Mouse (Mus musculus): Measurements from ENCODE around the gene Eml2. TPM values are rescaled to one million over a fixed set of nuclear protein-coding genes. Genes with fewer than 3 reads are reported as not detected.

The Eml2 gene
- polyA plus RNA-seq, 1 experiment from 2014 or later = 17.9 TPM

DNA sequence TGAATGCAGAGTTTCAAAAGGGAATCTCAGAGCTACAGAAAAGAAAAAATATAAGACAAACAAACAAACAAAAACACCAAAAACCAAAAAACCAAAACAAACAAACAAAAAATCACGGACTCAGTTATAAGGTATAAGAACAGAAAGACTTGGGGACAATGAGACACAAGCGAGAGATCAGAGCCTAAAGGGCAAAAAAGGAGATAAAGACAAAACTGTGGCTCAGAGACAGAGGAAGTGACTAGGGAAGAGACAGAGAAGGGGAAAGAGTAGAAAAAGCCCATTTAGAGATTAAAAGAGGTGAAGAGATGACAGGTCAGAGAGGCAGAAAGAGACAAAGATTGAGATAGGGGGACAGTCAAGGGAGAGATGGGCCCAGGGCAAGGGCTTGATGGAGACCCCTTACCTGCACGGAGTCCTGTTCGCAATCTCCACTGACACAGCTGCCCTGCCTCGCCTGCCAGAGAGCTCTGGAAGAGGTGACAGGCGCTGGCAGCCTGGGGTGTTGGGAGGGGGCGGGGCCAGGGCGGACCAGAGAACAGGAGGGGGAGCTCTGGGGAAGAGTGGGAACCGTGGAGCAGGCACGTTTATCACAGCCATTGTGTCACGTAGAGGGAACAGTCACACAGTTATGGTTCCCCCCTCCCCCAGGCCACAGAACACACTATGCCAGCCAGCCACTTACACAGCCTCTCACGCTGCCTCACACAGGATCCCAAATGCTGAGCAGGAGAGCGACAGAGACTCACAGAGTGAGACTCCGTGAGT is 10.4 kb upstream of the Eml2 start, which contains the start of gene Gipr:
Gipr (minus strand) TSS at position 472 of the 768 bp plus-strand sequence.
- peak; percentile 60 for DNase-seq (ENCODE audit: low spot score)
- Histone ChIP-seq H3K4me1 (ENCODE audit: insufficient read depth, low read depth, low read length) (peaks cover 9% of the 10 kb centered on the region; the same call in 1 of the 2 replicates), H3K27me3 (replicated peaks; ENCODE audit: insufficient read depth, low read length) (no peaks in the 10 kb centered on the region; the same call in 1 of the 2 replicates), H3K9ac (replicated peaks; ENCODE audit: low read depth) (no peak within 1 kb of the TSS), H3K27ac (ENCODE audit: low read length) (no peak within 1 kb of the TSS; the same call in none of the 2 replicates), H3K4me3 (ENCODE audit: low read depth, low read length) (0 out of 2 replicates have a peak within 1 kb of the TSS, but pooled peaks have one; percentile 5), H3K36me3 (ENCODE audit: insufficient read depth, low read length) (no peaks in the 10 kb centered on the region), H3K9me3 (ENCODE audit: low read length) (no peaks in the 10 kb centered on the region), H3K4me2 (replicated peaks; ENCODE audit: low read depth, low read length) (peak within 1 kb of the TSS; percentile 35)
- peak; percentile 53 for ATAC-seq
- TF ChIP-seq CTCF (IDR thresholded peaks at IDR 0.05) = no peak
- no peak for TF ChIP-seq EP300 (IDR thresholded peaks at IDR 0.05)
- WGBS = 9% methylated on average over 12 of the region's 14 CpGs

DNA sequence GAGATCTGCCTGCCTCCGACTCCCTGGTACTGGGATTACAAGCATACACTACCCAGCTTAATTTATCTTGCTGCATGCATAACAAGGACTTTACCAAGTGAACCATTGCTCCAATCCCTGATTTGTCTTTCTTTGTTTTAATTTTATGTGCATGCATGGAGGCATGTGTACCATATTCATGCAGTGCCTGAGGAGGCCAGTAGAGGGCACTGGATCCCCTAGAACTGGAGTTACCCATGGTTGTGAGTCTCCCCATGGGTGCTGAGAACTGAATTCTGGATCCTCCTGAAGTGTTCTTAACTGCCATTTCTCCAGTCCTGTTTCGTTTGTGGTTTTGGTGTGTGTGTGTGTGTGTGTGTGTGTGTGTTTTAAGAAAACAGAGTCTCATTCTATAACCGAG is 9.2 kb upstream of the Eml2 start:
- Histone ChIP-seq H3K4me2 (replicated peaks; ENCODE audit: low read depth, low read length) (no peak overlapping the region), H3K27me3 (replicated peaks; ENCODE audit: insufficient read depth, low read length) (no peaks in the 10 kb centered on the region; the same call in 1 of the 2 replicates), H3K9me3 (ENCODE audit: low read length) (no peaks in the 10 kb centered on the region), H3K27ac (ENCODE audit: low read length) (no peak overlapping the region), H3K4me3 (ENCODE audit: low read depth, low read length) (no peak overlapping the region), H3K9ac (replicated peaks; ENCODE audit: low read depth) (no peak overlapping the region), H3K4me1 (ENCODE audit: insufficient read depth, low read depth, low read length) (peaks cover 13% of the 10 kb centered on the region; the same call in 1 of the 2 replicates), H3K36me3 (ENCODE audit: insufficient read depth, low read length) (no peaks in the 10 kb centered on the region)
- TF ChIP-seq EP300 (IDR thresholded peaks at IDR 0.05) = no peak
- TF ChIP-seq CTCF (IDR thresholded peaks at IDR 0.05) = no peak; the same call in 1 of the 2 replicates
- ATAC-seq = no peak
- 77% methylated on average over 3 of the region's 3 CpGs for WGBS
- no peak for DNase-seq (ENCODE audit: low spot score)

DNA sequence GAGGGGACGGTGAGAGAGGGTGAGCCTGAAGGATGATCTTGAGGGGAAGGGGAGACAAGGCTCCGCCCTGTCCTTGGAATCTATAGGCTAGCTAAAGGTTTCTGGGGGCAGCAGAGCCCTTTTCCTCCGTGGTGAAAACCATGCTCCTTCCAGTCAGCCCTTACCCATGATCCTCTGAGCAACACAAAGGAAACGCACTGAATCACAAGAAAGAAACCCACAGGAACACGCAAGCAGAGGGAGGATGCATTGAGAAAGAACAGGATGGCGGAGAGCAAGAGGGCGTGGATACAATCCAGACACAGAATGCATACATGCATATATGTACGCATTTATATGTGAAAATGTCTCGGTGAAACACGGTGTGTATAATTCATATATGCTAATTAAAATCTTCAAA is 6.7 kb upstream of the Eml2 start:
- H3K36me3 ChIP-seq (ENCODE audit: insufficient read depth, low read length) = no peaks in the 10 kb centered on the region
- no peaks in the 10 kb centered on the region; the same call in 1 of the 2 replicates for H3K27me3 ChIP-seq (replicated peaks; ENCODE audit: insufficient read depth, low read length)
- H3K4me1 ChIP-seq (ENCODE audit: insufficient read depth, low read depth, low read length) = peaks cover 16% of the 10 kb centered on the region; the same call in 1 of the 2 replicates
- DNase-seq (ENCODE audit: low spot score) (no peak), ATAC-seq (no peak)
- no peak overlapping the region for H3K27ac ChIP-seq (ENCODE audit: low read length)
- H3K9me3 ChIP-seq (ENCODE audit: low read length) = no peaks in the 10 kb centered on the region
- H3K4me3 ChIP-seq (ENCODE audit: low read depth, low read length) = no peak overlapping the region
- no peak overlapping the region for H3K4me2 ChIP-seq (replicated peaks; ENCODE audit: low read depth, low read length)
- WGBS = 51% methylated on average over 10 of the region's 10 CpGs
- no peak overlapping the region for H3K9ac ChIP-seq (replicated peaks; ENCODE audit: low read depth)
- no peak for TF ChIP-seq EP300 (IDR thresholded peaks at IDR 0.05)
- TF ChIP-seq CTCF (IDR thresholded peaks at IDR 0.05) = no peak

DNA sequence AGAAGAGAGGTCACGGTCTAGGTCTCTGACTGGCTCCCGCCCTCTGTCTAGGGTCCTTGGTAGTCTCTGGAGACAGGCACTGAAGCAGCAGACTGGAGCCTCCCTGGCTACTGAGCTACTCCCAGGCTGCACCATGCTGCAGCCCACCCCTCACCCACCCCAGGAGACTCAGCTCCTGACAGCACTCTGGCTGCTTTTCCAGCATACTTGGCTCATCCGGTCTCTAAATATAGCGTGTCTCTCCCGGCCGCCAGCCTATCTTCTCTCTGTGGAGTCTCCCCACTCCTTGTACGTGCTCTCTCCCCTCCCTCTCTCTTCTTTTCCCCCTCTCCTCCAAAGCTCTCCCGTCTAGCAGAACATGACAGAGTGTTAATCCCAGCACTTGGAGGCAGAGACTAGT is 6.1 kb upstream of the Eml2 start:
- Histone ChIP-seq H3K27ac (ENCODE audit: low read length) (no peak overlapping the region), H3K4me1 (ENCODE audit: insufficient read depth, low read depth, low read length) (peaks cover 16% of the 10 kb centered on the region; the same call in 1 of the 2 replicates), H3K36me3 (ENCODE audit: insufficient read depth, low read length) (no peaks in the 10 kb centered on the region), H3K4me2 (replicated peaks; ENCODE audit: low read depth, low read length) (no peak overlapping the region), H3K9me3 (ENCODE audit: low read length) (no peaks in the 10 kb centered on the region), H3K4me3 (ENCODE audit: low read depth, low read length) (no peak overlapping the region), H3K27me3 (replicated peaks; ENCODE audit: insufficient read depth, low read length) (no peaks in the 10 kb centered on the region; the same call in 1 of the 2 replicates), H3K9ac (replicated peaks; ENCODE audit: low read depth) (no peak overlapping the region)
- TF ChIP-seq EP300 (IDR thresholded peaks at IDR 0.05) = no peak
- TF ChIP-seq CTCF (IDR thresholded peaks at IDR 0.05) = no peak
- DNase-seq (ENCODE audit: low spot score) = peak; percentile 47
- ATAC-seq = peak; percentile 42
- 37% methylated on average over 6 of the region's 8 CpGs for WGBS

DNA sequence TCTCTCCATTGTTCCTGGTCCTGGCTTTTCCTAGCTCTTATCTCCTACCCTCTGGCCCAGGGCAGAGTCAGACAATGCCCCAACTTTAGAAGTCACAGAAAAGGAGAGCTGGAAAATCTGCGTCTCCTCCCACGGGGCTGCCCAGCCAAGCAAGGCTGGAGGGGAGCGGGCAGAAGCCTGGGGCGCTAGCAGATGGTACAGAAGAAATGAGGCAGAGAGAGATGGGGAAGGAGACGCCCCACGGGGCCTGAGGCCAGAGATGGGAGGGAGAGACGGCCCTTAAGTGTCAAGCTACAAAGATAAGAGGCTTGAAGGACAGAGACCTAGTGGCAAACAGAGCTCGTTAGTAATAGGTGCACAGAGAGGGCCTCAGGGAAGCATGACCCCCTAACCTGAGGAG is 4.4 kb upstream of the Eml2 start:
- 42% methylated on average over 8 of the region's 8 CpGs for WGBS

DNA sequence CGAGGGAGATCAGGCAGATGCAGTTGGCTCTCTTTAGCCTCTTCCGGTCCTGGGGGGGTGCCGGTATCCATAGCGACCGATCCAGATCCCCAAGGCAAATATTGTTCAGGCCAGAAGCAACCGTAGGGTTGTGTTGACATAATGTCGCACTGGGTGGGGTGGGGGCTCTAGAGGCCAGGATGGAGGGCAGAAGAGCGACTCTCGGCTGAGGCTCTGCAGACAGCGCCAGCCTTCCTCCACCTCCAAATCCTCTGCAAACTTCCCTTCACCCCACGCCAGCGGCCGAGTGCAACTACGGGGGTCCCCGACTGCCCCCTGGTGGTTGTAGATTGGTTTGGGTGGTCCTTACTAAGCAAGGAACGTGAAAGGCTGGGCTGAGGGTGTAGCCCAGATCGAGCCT is 3.3 kb upstream of the Eml2 start:
- TF ChIP-seq CTCF (IDR thresholded peaks at IDR 0.05) (peak; percentile 93), EP300 (IDR thresholded peaks at IDR 0.05) (no peak)
- H3K27me3 ChIP-seq (replicated peaks; ENCODE audit: insufficient read depth, low read length) = peaks cover 22% of the 10 kb centered on the region
- no peak overlapping the region for H3K9ac ChIP-seq (replicated peaks; ENCODE audit: low read depth)
- DNase-seq (ENCODE audit: low spot score) (peak; percentile 85), ATAC-seq (peak; percentile 68)
- H3K27ac ChIP-seq (ENCODE audit: low read length) = no peak overlapping the region
- peak overlapping the region; percentile 47 for H3K4me2 ChIP-seq (replicated peaks; ENCODE audit: low read depth, low read length)
- no peaks in the 10 kb centered on the region for H3K9me3 ChIP-seq (ENCODE audit: low read length)
- WGBS = 2% methylated on average over 17 of the region's 17 CpGs
- peaks cover 9% of the 10 kb centered on the region; the same call in 1 of the 2 replicates for H3K4me1 ChIP-seq (ENCODE audit: insufficient read depth, low read depth, low read length)
- H3K36me3 ChIP-seq (ENCODE audit: insufficient read depth, low read length) = no peaks in the 10 kb centered on the region
- peak overlapping the region; percentile 17; the same call in 1 of the 2 replicates for H3K4me3 ChIP-seq (ENCODE audit: low read depth, low read length)

More for the DNA sequence above, 4.4 kb upstream of the Eml2 start:
- H3K27ac ChIP-seq (ENCODE audit: low read length) = no peak overlapping the region
- peaks cover 9% of the 10 kb centered on the region; the same call in 1 of the 2 replicates for H3K4me1 ChIP-seq (ENCODE audit: insufficient read depth, low read depth, low read length)
- H3K4me2 ChIP-seq (replicated peaks; ENCODE audit: low read depth, low read length) = no peak overlapping the region
- DNase-seq (ENCODE audit: low spot score) (no peak), ATAC-seq (no peak)
- H3K9ac ChIP-seq (replicated peaks; ENCODE audit: low read depth) = no peak overlapping the region
- TF ChIP-seq CTCF (IDR thresholded peaks at IDR 0.05) = no peak
- no peak for TF ChIP-seq EP300 (IDR thresholded peaks at IDR 0.05)
- no peaks in the 10 kb centered on the region for H3K36me3 ChIP-seq (ENCODE audit: insufficient read depth, low read length)
- H3K9me3 ChIP-seq (ENCODE audit: low read length) = no peaks in the 10 kb centered on the region
- H3K27me3 ChIP-seq (replicated peaks; ENCODE audit: insufficient read depth, low read length) = peaks cover 12% of the 10 kb centered on the region
- no peak overlapping the region for H3K4me3 ChIP-seq (ENCODE audit: low read depth, low read length)
